Mouse (Mus musculus) CH12.LX (cell line): Measurements from ENCODE around the gene Pakap. TPM values are rescaled to one million over a fixed set of nuclear protein-coding genes. Genes with fewer than 3 reads are reported as not detected.

Experiments
- DNase-seq: peaks from one replicate; pipeline ENCODE4 v3.0.0-alpha.2; 2013; ENCODE audit errors: extremely low read depth
- H3K27ac ChIP-seq: 2 replicates; pipeline ENCODE4 v1.5.1; 2012; ENCODE audit warnings: low read depth, mild to moderate bottlenecking, control low read depth, moderate library complexity; ENCODE audit not compliant: insufficient read depth
- H3K27me3 ChIP-seq: replicated peaks from 2 replicates; pipeline ENCODE3; 2012; ENCODE audit warnings: inconsistent platforms
- H3K36me3 ChIP-seq, 2 experiments: replicated peaks in 1 of 2; 2 replicates each; pipeline versions ENCODE3 to v1.6.1; 2012; ENCODE audit warnings: inconsistent platforms in 1 of 2, low read length in 1 of 2, mild to moderate bottlenecking in 1 of 2, mixed read lengths in 1 of 2, moderate library complexity in 1 of 2; ENCODE audit not compliant: control insufficient read depth in 1 of 2, insufficient read depth in 1 of 2
- H3K4me1 ChIP-seq, 2 experiments: 2 replicates each; pipeline ENCODE4 v1.6.1; 2012; ENCODE audit warnings: inconsistent platforms in 1 of 2, moderate library complexity in 1 of 2; ENCODE audit not compliant: insufficient read depth in 2 of 2, control insufficient read depth in 1 of 2
- H3K4me2 ChIP-seq: 2 replicates; pipeline ENCODE4 v1.6.1; 2012; ENCODE audit warnings: low read depth, mild to moderate bottlenecking, control low read depth; ENCODE audit not compliant: poor library complexity, insufficient read depth, severe bottlenecking
- H3K4me3 ChIP-seq, 3 experiments: fragments of 150-350 bp in 1 of 3; sonication (generic) in 1 of 3; replicated peaks in 1 of 3; 2 replicates each; pipeline versions ENCODE3 to v1.5.1; 2011 to 2012; ENCODE audit warnings: low read depth in 2 of 3, low read length in 2 of 3, mild to moderate bottlenecking in 2 of 3, moderate library complexity in 2 of 3, control low read depth in 1 of 3, improper control_type of control experiment in 1 of 3, inconsistent platforms in 1 of 3, mixed read lengths in 1 of 3; ENCODE audit not compliant: poor library complexity in 1 of 3
- H3K79me2 ChIP-seq: replicated peaks from 2 replicates; pipeline ENCODE4 v1.6.1; 2012; ENCODE audit warnings: mild to moderate bottlenecking, moderate library complexity; ENCODE audit not compliant: control insufficient read depth, poor library complexity, insufficient read depth, severe bottlenecking; ENCODE audit errors: extremely low read depth
- H3K9ac ChIP-seq: 2 replicates; pipeline ENCODE4 v1.6.1; 2012; ENCODE audit warnings: low read depth, mild to moderate bottlenecking, control low read depth, moderate library complexity; ENCODE audit not compliant: insufficient read depth
- H3K9me3 ChIP-seq: replicated peaks from 2 replicates; pipeline ENCODE3; 2012; ENCODE audit warnings: low read length, inconsistent platforms, mixed read lengths
- BHLHE40 ChIP-seq: IDR thresholded peaks from 2 replicates; pipeline ENCODE4 v1.6.1; 2011; ENCODE audit warnings: mild to moderate bottlenecking, low read depth, low read length, improper control_type of control experiment
- CHD1 ChIP-seq: IDR thresholded peaks from 2 replicates; pipeline ENCODE4 v1.6.1; 2012; ENCODE audit warnings: low read depth, low read length, improper control_type of control experiment, inconsistent platforms
- CTCF ChIP-seq, 2 experiments: IDR thresholded peaks in 1 of 2; conservative IDR thresholded peaks in 1 of 2; 2 replicates each; pipeline ENCODE4 v1.5.1; 2011 to 2012; ENCODE audit warnings: low read depth in 2 of 2, low read length in 2 of 2, improper control_type of control experiment in 1 of 2, inconsistent platforms in 1 of 2, mild to moderate bottlenecking in 1 of 2, moderate library complexity in 1 of 2
- ELF1 ChIP-seq: IDR thresholded peaks from 2 replicates; pipeline ENCODE4 v1.6.1; 2014; ENCODE audit warnings: low read depth, mild to moderate bottlenecking, inconsistent platforms, low read length, improper control_type of control experiment
- ETS1 ChIP-seq: conservative IDR thresholded peaks from 2 replicates; pipeline ENCODE4 v1.6.1; 2012; ENCODE audit warnings: low read depth, mild to moderate bottlenecking, inconsistent platforms, low read length, improper control_type of control experiment, moderate library complexity
- IRF4 ChIP-seq: IDR thresholded peaks from 2 replicates; pipeline ENCODE4 v1.6.1; 2014; ENCODE audit warnings: low read depth, mild to moderate bottlenecking, inconsistent platforms, low read length, improper control_type of control experiment
- JUN ChIP-seq: IDR thresholded peaks from 2 replicates; pipeline ENCODE4 v1.6.1; 2011; ENCODE audit warnings: low read depth, mild to moderate bottlenecking, low read length, improper control_type of control experiment, moderate library complexity; ENCODE audit not compliant: insufficient read depth
- JUND ChIP-seq: conservative IDR thresholded peaks from 2 replicates; pipeline ENCODE4 v1.6.1; 2011; ENCODE audit warnings: low read depth, low read length, improper control_type of control experiment
- MAFK ChIP-seq: IDR thresholded peaks from 2 replicates; pipeline ENCODE4 v1.6.1; 2011; ENCODE audit warnings: low read length, improper control_type of control experiment; ENCODE audit not compliant: insufficient replicate concordance
- MAX ChIP-seq: IDR thresholded peaks from 2 replicates; pipeline ENCODE4 v1.6.1; 2011; ENCODE audit warnings: low read length, improper control_type of control experiment
- MAZ ChIP-seq: IDR thresholded peaks from 2 replicates; pipeline ENCODE4 v1.6.1; 2012; ENCODE audit warnings: low read depth, mild to moderate bottlenecking, inconsistent platforms, low read length, improper control_type of control experiment, moderate library complexity
- MEF2A ChIP-seq: IDR thresholded peaks from 2 replicates; pipeline ENCODE4 v1.6.1; 2014; ENCODE audit warnings: low read depth, mild to moderate bottlenecking, inconsistent platforms, low read length, improper control_type of control experiment, borderline replicate concordance
- MXI1 ChIP-seq: IDR thresholded peaks from 2 replicates; pipeline ENCODE4 v1.6.1; 2011; ENCODE audit warnings: mild to moderate bottlenecking, low read depth, low read length, improper control_type of control experiment
- MYC ChIP-seq: IDR thresholded peaks from 2 replicates; pipeline ENCODE4 v1.6.1; 2011; ENCODE audit warnings: low read depth, mild to moderate bottlenecking, improper control_type of control experiment, low read length
- NELFE ChIP-seq: IDR thresholded peaks from 2 replicates; pipeline ENCODE4 v1.6.1; 2011; ENCODE audit warnings: low read depth, low read length, improper control_type of control experiment
- RAD21 ChIP-seq: IDR thresholded peaks from 2 replicates; pipeline ENCODE4 v1.6.1; 2011; ENCODE audit warnings: low read depth, mild to moderate bottlenecking, low read length, improper control_type of control experiment, moderate library complexity
- RCOR1 ChIP-seq: conservative IDR thresholded peaks from 2 replicates; pipeline ENCODE4 v1.6.1; 2012; ENCODE audit warnings: low read depth, mild to moderate bottlenecking, inconsistent platforms, low read length, improper control_type of control experiment
- SMC3 ChIP-seq: IDR thresholded peaks from 2 replicates; pipeline ENCODE4 v1.6.1; 2011; ENCODE audit warnings: low read depth, low read length, improper control_type of control experiment
- UBTF ChIP-seq: IDR thresholded peaks from 2 replicates; pipeline ENCODE4 v1.6.1; 2012; ENCODE audit warnings: low read depth, mild to moderate bottlenecking, inconsistent platforms, low read length, improper control_type of control experiment, moderate library complexity
- USF2 ChIP-seq: conservative IDR thresholded peaks from 2 replicates; pipeline ENCODE4 v1.6.1; 2011; ENCODE audit warnings: low read depth, low read length, improper control_type of control experiment
- ZNF384 ChIP-seq: IDR thresholded peaks from 2 replicates; pipeline ENCODE4 v1.6.1; 2012; ENCODE audit warnings: low read depth, low read length, improper control_type of control experiment, inconsistent platforms
- dilution Hi-C: fragments of 300-500 bp; cut with MboI; formaldehyde crosslinking; loops from 2 replicates; pipeline ENCODE4 v1.14.3; 2020; ENCODE audit warnings: low sequenced_read_pairs; ENCODE audit not compliant: extremely low pct_unique_long_range_greater_than_20kb, extremely low pct_ligation_motif_present
- in situ Hi-C: fragments of 300-500 bp; cut with MboI; formaldehyde crosslinking; loops from 3 replicates; pipeline ENCODE4 v1.14.3; 2019; ENCODE audit warnings: low sequenced_read_pairs, low pct_ligation_motif_present, low pct_unique_long_range_greater_than_20kb, mixed read lengths
- polyA plus RNA-seq: library from polyadenylated mRNA; unstranded; fragments of >175 nt; gene quantifications from 2 replicates; pipeline ENCODE4 v1.2.1, GENCODE M21; 2012; ENCODE audit warnings: low read depth; ENCODE audit not compliant: insufficient read length
- total RNA-seq, 2 experiments: library from RNA; depleted of rRNA; stranded (reverse); fragments of 300-350 nt in 1 of 2; fragments of >200 nt in 1 of 2; gene quantifications; 2 replicates each; pipeline ENCODE4 v1.2.3; 2012 to 2014

Gene Pakap
- total and polyA plus RNA-seq, 3 experiments: 0.08 to 0.14 TPM; not detected in 1

DNA sequence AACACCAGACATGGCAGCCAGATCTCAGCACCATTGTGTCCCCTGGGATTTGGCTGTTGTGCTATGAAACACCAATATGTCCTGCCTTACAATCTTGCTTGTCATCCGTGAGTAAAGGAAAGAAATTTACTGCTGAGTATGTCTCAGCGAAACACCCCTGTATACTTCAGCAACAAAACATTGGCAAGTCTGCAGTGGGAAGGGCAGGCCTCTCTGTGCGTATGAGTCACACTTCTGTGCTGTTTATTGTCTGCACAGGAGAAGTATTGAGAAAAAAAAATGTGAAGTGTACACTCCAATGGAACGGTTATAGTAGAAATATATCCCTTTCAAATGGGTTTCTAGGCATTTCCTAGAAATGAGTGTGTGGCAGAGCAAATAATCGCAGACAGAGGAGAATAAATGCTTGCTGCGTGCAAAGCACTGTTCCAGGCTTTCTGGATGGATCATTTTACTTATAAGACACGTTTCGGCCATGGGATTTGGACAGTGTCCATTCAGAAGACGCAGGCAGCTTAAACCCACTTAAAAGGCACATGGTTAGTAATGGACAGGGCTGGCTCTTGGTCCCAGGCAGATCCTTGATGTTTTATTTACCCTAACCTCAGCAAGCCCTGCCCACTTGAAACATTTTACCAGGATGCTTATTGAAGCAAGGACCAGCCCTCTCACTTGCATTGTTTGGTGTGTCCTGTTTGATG lies 69.0 kb downstream of the Pakap start (continued):
- TF ChIP-seq JUND: no peak

GRCm38 (mm10) chr4:57637636-57638386 lies 69.8 kb downstream of the Pakap start:
- no peak for DNase-seq
- Histone ChIP-seq H3K36me3 (no peaks in the 10 kb centered on the region), H3K9ac (no peak overlapping the region), H3K4me2 (peak overlapping the region; percentile 93), H3K4me1 (peaks cover 0 to 11% of the 10 kb centered on the region in 2 experiments; a peak in 2 of 4 replicates), H3K27ac (no peak overlapping the region), H3K9me3 (no peaks in the 10 kb centered on the region), H3K4me3 (no peak overlapping the region), H3K79me2 (no peaks in the 10 kb centered on the region)
- in situ Hi-C loops: no loop called here
- TF ChIP-seq MAZ: no peak
- TF ChIP-seq MAFK: no peak
- TF ChIP-seq JUN: no peak
- no peak for TF ChIP-seq RAD21
- TF ChIP-seq, all 38 proteins: peak for 0
- H3K27me3 ChIP-seq: no peaks in the 10 kb centered on the region
- dilution Hi-C loops: no loop called here

GRCm38 (mm10) chr4:57638941-57639340 lies 71.0 kb downstream of the Pakap start:
- Histone ChIP-seq H3K79me2 (no peaks in the 10 kb centered on the region), H3K27me3 (no peaks in the 10 kb centered on the region), H3K9ac (no peak overlapping the region), H3K36me3 (no peaks in the 10 kb centered on the region), H3K4me1 (peaks cover 0 to 7% of the 10 kb centered on the region in 2 experiments; a peak in 2 of 4 replicates), H3K4me3 (no peak overlapping the region)
- DNase-seq: no peak
- no peak for TF ChIP-seq RCOR1
- no peak for TF ChIP-seq ZNF384
- TF ChIP-seq NELFE: no peak
- TF ChIP-seq MXI1: no peak
- no peak for TF ChIP-seq USF2
- TF ChIP-seq CHD1: no peak
- no peak for TF ChIP-seq UBTF
- TF ChIP-seq BHLHE40: no peak
- TF ChIP-seq CTCF (conservative IDR thresholded peaks at IDR 0.05 in 1 of 2, IDR thresholded peaks at IDR 0.05 in 1 of 2; ENCODE audit: low read depth in 2 of 2, low read length in 2 of 2): no peak
- no peak for TF ChIP-seq MYC
- no peak for TF ChIP-seq SMC3
- no peak for TF ChIP-seq MEF2A
- TF ChIP-seq RAD21: no peak
- no peak for TF ChIP-seq MAX
- no peak for TF ChIP-seq IRF4
- no peak for TF ChIP-seq ETS1
- no peak for TF ChIP-seq ELF1
- TF ChIP-seq, all 38 proteins: peak for 0
- no peaks in the 10 kb centered on the region for H3K9me3 ChIP-seq
- in situ Hi-C loops (no loop called here), dilution Hi-C loops (no loop called here)
- H3K4me2 ChIP-seq: no peak overlapping the region
- H3K27ac ChIP-seq: no peak overlapping the region
